Mouse (Mus musculus) layer of hippocampus, adult 9-10 months (tissue): ENCODE results near the gene Lypla2.
"Not testable (repeated sequence)": the region's sequence is repeated elsewhere in the genome, so short reads cannot be mapped to it uniquely, and the experiment has no call there.

Source experiments
- DNase-seq: peaks from one replicate; pipeline ENCODE4 v3.0.0; 2022; ENCODE audit warnings: low spot score

The Lypla2 gene

DNA sequence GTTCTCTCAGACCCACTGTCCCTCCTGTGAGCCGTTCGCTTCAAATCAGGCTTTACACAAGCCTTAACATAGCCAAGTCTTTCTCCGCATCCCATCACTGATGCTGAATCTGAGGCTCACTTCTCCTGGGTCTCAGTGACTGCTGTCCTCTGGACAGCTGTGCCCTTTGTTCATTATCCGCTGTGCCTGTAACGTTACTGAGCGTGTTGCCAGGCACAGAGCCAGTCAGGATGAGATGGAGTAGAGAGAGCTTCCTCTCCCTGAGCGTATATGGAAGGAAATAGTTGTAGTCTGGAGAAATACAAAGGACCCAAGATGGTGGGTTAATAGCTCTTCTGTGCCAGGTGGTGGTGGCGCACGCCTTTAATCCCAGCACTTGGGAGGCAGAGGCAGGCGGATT is 23.0 kb downstream of the Lypla2 start:
- no peak for DNase-seq

- DNase-seq, result no peak
Observed at GRCm38 (mm10) chr4:135948142-135948541, 24.3 kb downstream of the Lypla2 start.

- DNase-seq, result no peak
Observed at GRCm38 (mm10) chr4:135946659-135947301, 25.6 kb downstream of the Lypla2 start.

- peak; percentile 82 for DNase-seq
Observed at GRCm38 (mm10) chr4:135946278-135946658, 26.2 kb downstream of the Lypla2 start, which contains the start of gene Hmgcl. Hmgcl (plus strand) TSS chr4:135946448.

GRCm38 (mm10) chr4:135945706-135946105 is 26.7 kb downstream of the Lypla2 start:
- DNase-seq, result no peak

DNA sequence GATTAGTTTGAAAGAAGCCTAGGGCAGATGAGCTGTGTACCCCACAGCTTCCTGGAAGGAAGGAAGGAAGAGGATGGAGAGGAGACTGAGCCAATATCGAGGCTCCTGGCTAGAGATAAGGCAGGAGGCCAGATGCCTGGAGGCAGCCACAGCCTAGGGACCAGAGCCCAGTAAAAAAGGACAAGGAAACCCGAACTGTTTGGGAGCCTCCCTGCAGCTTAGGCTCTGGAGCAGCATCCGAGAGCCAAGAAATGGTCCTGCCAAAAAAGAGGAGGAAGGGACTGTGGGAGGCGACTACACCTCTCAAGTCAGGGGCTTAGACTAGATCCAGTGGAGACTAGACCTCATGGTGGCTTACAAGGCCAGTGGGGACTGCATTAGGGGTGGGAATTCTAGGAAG is 29.0 kb downstream of the Lypla2 start:
- no peak for DNase-seq

DNA sequence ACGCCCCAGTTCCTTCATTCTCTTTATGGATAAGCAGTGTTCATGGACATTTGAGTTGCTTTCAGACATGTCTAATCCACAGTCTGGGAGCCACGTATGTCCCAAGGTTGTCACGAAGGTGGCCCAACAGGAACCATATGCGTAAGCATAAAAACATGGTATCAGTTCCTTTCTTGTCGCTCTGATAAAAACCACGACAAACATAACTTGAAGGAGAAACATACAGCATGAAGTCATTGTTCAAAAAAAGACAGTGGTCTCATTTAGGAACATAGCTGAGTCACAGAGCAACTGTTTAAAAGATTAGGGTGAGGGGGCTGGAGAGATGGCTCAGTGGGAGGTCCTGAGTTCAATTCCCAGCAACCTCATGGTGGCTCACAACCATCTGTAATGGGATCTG is 30.2 kb downstream of the Lypla2 start:
- DNase-seq, result no peak

GRCm38 (mm10) chr4:135941026-135941425 is 31.4 kb downstream of the Lypla2 start:
- DNase-seq, result not testable (repeated sequence)

DNA sequence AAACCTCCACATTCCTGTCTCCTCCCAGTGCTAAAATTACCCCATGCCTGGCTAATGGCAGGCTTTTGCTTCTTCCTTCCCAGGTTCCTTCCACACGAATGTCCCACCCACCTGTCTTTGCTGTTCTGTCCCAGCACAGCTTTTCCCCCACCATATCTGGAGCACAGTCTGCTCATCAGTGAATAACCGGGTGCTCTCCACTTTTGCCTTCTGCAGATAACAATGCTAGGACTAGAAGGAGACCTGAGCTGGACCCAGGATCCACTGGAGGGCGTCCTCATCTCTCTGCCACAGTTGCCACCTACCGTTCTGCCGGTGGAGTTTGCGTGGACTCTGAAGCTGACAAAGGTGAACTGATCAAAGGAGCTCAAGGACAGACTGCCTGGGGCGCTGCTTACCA is 33.6 kb downstream of the Lypla2 start:
- no peak for DNase-seq

DNA sequence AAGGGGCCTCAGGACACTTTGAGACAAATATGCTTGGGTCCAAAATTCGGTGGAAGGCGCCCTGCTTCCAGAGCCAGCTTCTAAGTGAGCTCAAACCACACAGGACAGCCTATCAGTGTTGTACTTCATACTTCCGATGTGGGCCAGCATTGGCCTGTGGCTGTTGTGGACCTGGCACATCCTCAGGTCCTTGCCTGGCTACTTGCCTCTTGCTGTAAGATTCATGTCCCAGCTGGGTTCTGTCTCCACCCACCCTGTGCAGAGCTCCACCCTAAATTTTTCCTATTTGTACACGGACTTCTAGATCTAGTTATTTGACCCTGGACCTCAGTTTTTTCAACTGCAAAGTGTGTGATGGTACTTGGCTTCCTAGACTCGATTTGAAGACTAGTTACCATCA is 36.9 kb downstream of the Lypla2 start:
- DNase-seq, result no peak

DNA sequence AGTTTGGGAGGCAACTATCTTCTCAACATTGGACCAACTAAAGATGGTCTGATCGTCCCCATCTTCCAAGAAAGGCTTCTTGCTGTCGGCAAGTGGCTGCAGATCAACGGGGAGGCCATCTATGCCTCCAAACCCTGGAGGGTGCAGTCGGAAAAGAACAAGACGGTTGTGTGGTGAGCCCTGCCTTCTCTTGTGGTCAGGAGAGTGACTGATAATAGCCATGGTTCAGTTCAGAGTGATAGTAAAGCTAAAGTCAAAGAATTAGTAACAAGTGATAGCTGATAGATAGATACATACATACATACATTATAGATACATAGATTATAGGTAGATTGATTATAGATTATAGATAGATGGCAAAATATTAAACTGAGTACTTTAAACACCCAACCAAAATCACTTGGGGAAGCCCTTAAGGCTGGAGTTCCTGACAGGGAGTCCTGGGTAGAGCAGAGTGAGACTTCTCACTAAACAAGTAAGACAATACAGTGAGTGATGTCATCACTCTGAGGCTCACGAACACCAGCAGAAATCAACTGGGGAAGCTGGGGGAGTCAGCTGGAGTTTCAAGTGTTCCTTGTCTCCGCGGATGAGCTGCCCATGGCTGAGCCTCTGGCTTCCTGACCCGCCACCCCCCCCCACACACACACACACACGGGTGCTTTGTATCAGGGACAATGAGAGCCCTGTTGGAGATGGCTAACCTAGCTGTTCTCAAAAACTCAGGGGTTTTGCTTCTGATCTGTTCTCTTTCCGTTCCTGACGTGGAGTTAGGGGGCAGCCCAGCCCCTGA is 37.5 kb downstream of the Lypla2 start:
- DNase-seq, result no peak

GRCm38 (mm10) chr4:135931832-135932231 is 40.6 kb downstream of the Lypla2 start:
- no peak for DNase-seq

DNA sequence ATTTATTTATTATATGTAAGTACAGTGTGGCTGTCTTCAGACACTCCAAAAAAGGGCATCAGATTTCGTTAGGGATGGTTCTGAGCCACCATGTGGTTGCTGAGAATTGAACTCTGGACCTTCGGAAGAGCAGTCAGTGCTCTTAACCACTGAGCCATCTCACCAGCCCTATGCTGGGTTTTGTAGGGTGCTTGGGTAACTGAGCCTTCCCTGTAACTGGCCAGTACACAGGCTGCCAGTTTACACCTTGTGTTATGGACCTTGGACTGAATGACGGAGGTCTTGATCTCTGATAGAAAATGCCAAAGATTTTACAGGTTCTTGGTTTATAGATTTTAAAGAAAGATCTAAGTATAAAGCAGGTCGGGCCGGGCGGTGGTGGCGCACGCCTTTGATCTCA is 42.2 kb downstream of the Lypla2 start:
- no peak for DNase-seq

DNA sequence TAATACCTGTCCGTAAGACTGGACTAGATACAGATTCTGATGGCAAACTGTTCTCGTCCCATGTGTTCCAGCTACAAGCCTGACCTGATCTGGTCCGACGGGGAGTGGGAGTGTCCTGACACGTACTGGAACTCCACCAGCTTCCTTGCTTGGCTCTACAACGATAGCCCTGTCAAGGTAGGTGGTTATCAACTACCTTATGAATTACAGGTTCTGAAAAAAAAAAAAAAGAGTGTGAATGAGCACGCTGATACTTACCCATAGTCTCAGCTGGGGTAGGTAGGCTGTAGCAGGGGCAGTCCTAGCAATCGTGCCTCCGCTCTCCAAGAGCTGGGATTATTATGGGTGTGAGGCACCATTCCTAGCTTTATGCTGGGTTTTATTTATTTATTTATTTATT is 42.6 kb downstream of the Lypla2 start:
- no peak for DNase-seq

GRCm38 (mm10) chr4:135929405-135929804 is 43.0 kb downstream of the Lypla2 start:
- no peak for DNase-seq

- no peak for DNase-seq
Observed at GRCm38 (mm10) chr4:135928376-135928775, 44.0 kb downstream of the Lypla2 start.

GRCm38 (mm10) chr4:135926861-135927260 is 45.6 kb downstream of the Lypla2 start:
- DNase-seq, result no peak

- no peak for DNase-seq
Observed at GRCm38 (mm10) chr4:135926195-135926808, 46.1 kb downstream of the Lypla2 start.

- no peak for DNase-seq
Observed at GRCm38 (mm10) chr4:135925341-135925740, 47.1 kb downstream of the Lypla2 start.

GRCm38 (mm10) chr4:135924418-135924817 is 48.0 kb downstream of the Lypla2 start:
- DNase-seq, result no peak

- DNase-seq, result no peak
Observed at GRCm38 (mm10) chr4:135922190-135922589, 50.2 kb downstream of the Lypla2 start.

GRCm38 (mm10) chr4:135921257-135922120 is 50.9 kb downstream of the Lypla2 start:
- DNase-seq, result no peak
